Mouse (Mus musculus) cortical plate, adult 2 months (tissue): ENCODE results near the gene Nudt7. TPM values are rescaled to one million over a fixed set of nuclear protein-coding genes. Genes with fewer than 3 reads are reported as not detected.

Experiments used
- H3K27ac ChIP-seq: fragments of 200-500 bp; 2 replicates; pipeline ENCODE4 v1.5.1; 2012; ENCODE audit warnings: low read length, control low read depth, inconsistent platforms; ENCODE audit not compliant: insufficient read depth
- H3K4me1 ChIP-seq: fragments of 200-500 bp; 2 replicates; pipeline ENCODE4 v1.6.1; 2011; ENCODE audit warnings: low read length; ENCODE audit not compliant: control insufficient read depth, insufficient read depth
- H3K4me3 ChIP-seq: fragments of 200-500 bp; 2 replicates; pipeline ENCODE4 v1.5.1; 2011; ENCODE audit warnings: mild to moderate bottlenecking, low read length, control low read depth; ENCODE audit not compliant: insufficient read depth
- CTCF ChIP-seq: fragments of 200-500 bp; IDR thresholded peaks from 2 replicates; pipeline ENCODE4 v1.5.1; 2011; ENCODE audit warnings: mild to moderate bottlenecking, control low read depth, low read length; ENCODE audit not compliant: insufficient read depth; ENCODE audit errors: extremely low read depth
- POLR2A ChIP-seq: fragments of 200-500 bp; IDR thresholded peaks from 2 replicates; pipeline ENCODE4 v1.6.1; 2011; ENCODE audit warnings: mild to moderate bottlenecking, low read length, control low read depth; ENCODE audit not compliant: insufficient read depth; ENCODE audit errors: extremely low read depth
- polyA plus RNA-seq: library from polyadenylated mRNA; depleted of rRNA; stranded (reverse); fragments of >200 nt; gene quantifications from 2 replicates; pipeline ENCODE4 v1.2.3, GENCODE M21; 2012

Nudt7 gene
- polyA plus RNA-seq, 1 experiment = 9.6 TPM

GRCm38 (mm10) chr8:114115076-114115475 lies 18.3 kb upstream of the Nudt7 start:
- Histone ChIP-seq H3K4me1 (no peaks in the 10 kb centered on the region), H3K27ac (no peak overlapping the region), H3K4me3 (no peak overlapping the region)
- no peak for TF ChIP-seq CTCF
- TF ChIP-seq POLR2A = no peak

GRCm38 (mm10) chr8:114116049-114116448 lies 17.3 kb upstream of the Nudt7 start:
- Histone ChIP-seq H3K27ac (no peak overlapping the region), H3K4me3 (no peak overlapping the region), H3K4me1 (no peaks in the 10 kb centered on the region)
- TF ChIP-seq POLR2A (no peak), CTCF (no peak)

DNA sequence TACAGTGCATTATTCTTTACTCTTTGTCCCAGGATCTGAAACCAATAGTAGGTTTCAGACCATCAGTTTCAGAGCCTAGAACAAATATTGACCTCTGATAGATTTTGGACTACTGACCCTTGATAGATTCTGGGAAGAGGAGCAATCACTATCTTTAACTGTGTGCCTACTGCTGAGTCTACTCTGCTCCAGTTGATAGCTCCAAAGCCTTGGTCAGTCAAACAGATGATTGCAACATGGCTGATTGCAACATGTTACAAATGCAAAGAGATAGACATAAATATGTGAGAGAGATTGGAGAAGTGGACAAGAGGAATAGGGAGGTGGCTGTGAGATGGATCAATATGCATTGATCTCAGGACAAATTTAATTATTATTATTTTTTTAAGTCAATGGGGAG lies 15.9 kb upstream of the Nudt7 start:
- TF ChIP-seq POLR2A (no peak), CTCF (no peak)
- Histone ChIP-seq H3K27ac (no peak overlapping the region), H3K4me3 (no peak overlapping the region), H3K4me1 (no peaks in the 10 kb centered on the region)

- Histone ChIP-seq H3K4me3 (no peak overlapping the region), H3K4me1 (no peaks in the 10 kb centered on the region), H3K27ac (no peak overlapping the region)
- no peak for TF ChIP-seq CTCF
- TF ChIP-seq POLR2A = no peak
Observed at GRCm38 (mm10) chr8:114121781-114122180, 11.6 kb upstream of the Nudt7 start.

GRCm38 (mm10) chr8:114123611-114124010 lies 9.7 kb upstream of the Nudt7 start:
- Histone ChIP-seq H3K4me1 (no peaks in the 10 kb centered on the region), H3K27ac (no peak overlapping the region), H3K4me3 (no peak overlapping the region)
- TF ChIP-seq CTCF (no peak), POLR2A (no peak)

- H3K4me1 ChIP-seq = no peaks in the 10 kb centered on the region
- TF ChIP-seq CTCF (no peak), POLR2A (no peak)
- H3K27ac ChIP-seq = no peak overlapping the region
- no peak overlapping the region for H3K4me3 ChIP-seq
Observed at GRCm38 (mm10) chr8:114124084-114124750, 9.1 kb upstream of the Nudt7 start.

DNA sequence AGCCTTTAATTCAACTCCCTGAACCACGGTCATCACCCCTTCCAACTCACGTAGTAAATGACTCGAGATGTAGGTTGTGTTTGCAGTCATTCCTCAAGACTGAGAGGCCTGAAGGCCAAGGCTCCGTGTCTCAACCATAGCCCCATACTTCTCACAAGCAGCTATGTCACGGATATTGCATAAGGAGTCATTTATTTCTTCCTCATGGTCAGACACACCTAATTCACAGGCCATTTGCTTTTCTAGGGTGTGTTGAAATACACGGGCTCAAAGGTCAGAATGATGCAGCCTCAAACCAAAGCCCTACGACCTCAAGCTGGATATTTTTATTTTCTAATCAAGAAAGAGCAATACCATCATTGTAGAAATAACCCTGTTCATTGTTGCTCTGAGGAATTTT lies 2.5 kb upstream of the Nudt7 start:
- Histone ChIP-seq H3K4me1 (no peaks in the 10 kb centered on the region), H3K27ac (no peak overlapping the region), H3K4me3 (no peak overlapping the region)
- TF ChIP-seq POLR2A = no peak
- TF ChIP-seq CTCF = no peak

GRCm38 (mm10) chr8:114131421-114131820 lies 1.9 kb upstream of the Nudt7 start:
- H3K4me1 ChIP-seq = no peaks in the 10 kb centered on the region
- TF ChIP-seq POLR2A = no peak
- no peak for TF ChIP-seq CTCF

DNA sequence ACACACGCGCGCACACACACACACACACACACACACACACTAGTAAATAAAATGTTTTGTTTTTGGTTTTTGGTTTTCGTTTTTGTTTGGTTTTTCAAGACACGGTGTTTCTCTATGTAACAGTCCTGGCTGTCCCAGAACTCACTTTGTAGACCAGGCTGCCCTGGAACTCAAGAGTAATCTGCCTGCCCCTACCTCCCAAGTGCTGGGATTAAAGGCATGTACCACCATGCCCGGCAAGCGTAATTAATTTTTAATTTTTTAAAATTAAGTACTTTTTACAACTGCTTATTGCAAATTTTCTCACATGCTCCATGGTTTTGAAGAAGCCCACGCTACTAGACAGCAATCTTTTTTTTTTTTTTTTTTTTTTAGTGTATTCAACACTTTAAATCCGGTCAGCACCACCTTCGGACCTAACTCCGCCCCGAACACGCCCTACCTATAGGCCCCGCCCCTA lies 277 bp upstream of the Nudt7 start:
- Histone ChIP-seq H3K4me3 (peak overlapping the region; percentile 50; the same call in 1 of the 2 replicates), H3K4me1 (no peaks in the 10 kb centered on the region), H3K27ac (no peak overlapping the region)
- TF ChIP-seq CTCF = no peak
- no peak for TF ChIP-seq POLR2A

More at GRCm38 (mm10) chr8:114131421-114131820, 1.9 kb upstream of the Nudt7 start:
- no peak overlapping the region for H3K4me3 ChIP-seq
- H3K27ac ChIP-seq = no peak overlapping the region

DNA sequence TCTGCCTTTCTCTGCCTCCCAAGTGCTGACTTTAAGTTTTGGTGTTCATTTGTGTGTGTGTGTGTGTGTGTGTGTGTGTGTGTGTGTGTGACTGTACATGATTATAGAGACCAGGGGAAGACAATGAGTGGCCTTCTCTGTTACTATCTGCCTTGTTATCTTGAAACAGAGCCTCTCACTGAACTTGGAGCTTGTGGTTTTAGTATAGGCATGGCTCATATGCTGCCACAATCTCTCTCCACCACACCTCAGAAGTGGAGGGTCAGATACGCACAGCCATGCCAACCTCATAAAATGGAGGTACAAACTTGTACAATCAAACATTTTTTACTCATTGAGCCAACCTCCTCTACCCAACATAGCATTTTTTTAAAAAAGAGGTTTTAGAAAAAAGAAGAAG lies 3.4 kb downstream of the Nudt7 start:
- H3K27ac ChIP-seq = no peak overlapping the region
- TF ChIP-seq POLR2A = no peak
- no peak for TF ChIP-seq CTCF
- no peaks in the 10 kb centered on the region for H3K4me1 ChIP-seq
- H3K4me3 ChIP-seq = no peak overlapping the region

- Histone ChIP-seq H3K4me3 (no peak overlapping the region), H3K27ac (no peak overlapping the region), H3K4me1 (no peaks in the 10 kb centered on the region)
- TF ChIP-seq CTCF = no peak
- TF ChIP-seq POLR2A = no peak
Observed at GRCm38 (mm10) chr8:114137181-114137580, 3.8 kb downstream of the Nudt7 start.
